Mouse (Mus musculus) C2C12 (cell line): ENCODE data around the gene Pllp.

ENCODE experiments used
- CTCF ChIP-seq: IDR thresholded peaks from one replicate; pipeline ENCODE4 v1.5.1; 2011; ENCODE audit not compliant: control insufficient read depth, insufficient read depth, insufficient read length
- FOSL1 ChIP-seq: IDR thresholded peaks from one replicate; pipeline ENCODE4 v1.8.0; 2011; ENCODE audit warnings: mild to moderate bottlenecking, low read length; ENCODE audit not compliant: poor library complexity, insufficient read depth, severe bottlenecking
- MYOD1 ChIP-seq: IDR thresholded peaks from one replicate; pipeline ENCODE4 v1.6.1; 2011; ENCODE audit warnings: low read depth; ENCODE audit not compliant: control insufficient read depth, insufficient read length
- USF1 ChIP-seq: IDR thresholded peaks from one replicate; pipeline ENCODE4 v1.6.1; 2011; ENCODE audit warnings: low read depth, mild to moderate bottlenecking, control low read depth, moderate library complexity

GRCm38 (mm10) chr8:94680414-94680813, 15.7 kb downstream of the Pllp start:
- TF ChIP-seq CTCF: no peak
- TF ChIP-seq MYOD1: no peak
- TF ChIP-seq FOSL1: no peak
- TF ChIP-seq USF1: no peak
